ENCODE assay signal across 8 mouse cellular contexts in the genomic region with DNA sequence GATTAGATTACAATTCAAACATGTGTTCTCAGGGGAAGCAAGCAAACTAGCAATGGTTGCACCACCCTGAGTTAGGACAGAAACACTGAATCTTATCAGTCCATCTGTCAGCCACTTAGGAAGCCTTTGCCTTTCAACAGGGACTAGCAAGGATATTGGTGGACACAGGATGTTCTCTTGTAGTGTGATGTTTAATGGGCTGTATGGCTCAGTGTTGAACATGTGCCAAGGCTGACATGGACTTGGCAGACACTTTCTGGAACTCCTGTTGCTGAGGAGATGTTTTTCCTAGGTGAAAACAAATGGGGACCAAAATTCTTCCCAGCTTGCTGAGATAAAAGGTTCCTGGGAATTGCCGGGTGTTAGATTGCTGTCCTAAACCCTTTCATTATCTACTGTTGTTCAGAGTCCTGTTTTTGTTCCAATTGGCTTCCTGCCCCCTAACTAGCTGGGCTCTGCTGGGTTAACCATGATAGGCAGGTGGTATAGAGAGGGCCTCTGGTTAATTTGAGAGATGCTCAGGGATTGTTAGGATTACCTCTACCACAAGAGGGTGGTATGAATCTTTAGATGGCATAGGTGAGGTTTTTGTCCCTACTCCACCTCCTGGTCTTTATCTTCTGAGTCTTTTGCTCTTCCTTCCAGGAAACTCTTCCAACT.
DNase-seq lines count a peak whose midpoint lies in the region; ATAC-seq and TF ChIP-seq lines count a peak whose summit lies in the region.

No protein-coding gene starts in this region.

- peak; percentile 5 to 12 for DNase-seq in cerebellum, adult 2 months
- DNase-seq in cerebellum, adult 18-20 months = no peak
- DNase-seq in lung, embryonic 14.5 days = peak; percentile 61
- DNase-seq in lung, postnatal 4 days = no peak
- peak; percentile 8 for DNase-seq in embryonic facial prominence, embryonic 14.5 days (ENCODE audit: low spot score)
- DNase-seq in left cerebral cortex, postnatal 25 days (ENCODE audit: low spot score in 2 of 2) = peak; percentile 14 to 58
- no peak for DNase-seq in gastrocnemius, adult 18-20 months (ENCODE audit: low spot score)

- intact Hi-C loops in left cerebral cortex, postnatal 25 days (cut with DNase I) = loop anchor here (5.0 kb wide), 1 partner anchor 1991 kb away; no protein-coding TSS in a partner anchor

- H3K27ac ChIP-seq in cerebellum, adult 2 months (ENCODE audit: insufficient read depth, low read length) = no peak overlapping the region
- H3K27ac ChIP-seq in lung, embryonic 14.5 days (ENCODE audit: low read depth) = no peak overlapping the region
- no peak overlapping the region for H3K27ac ChIP-seq in embryonic facial prominence, embryonic 14.5 days (replicated peaks; ENCODE audit: low read depth, low read length)
- H3K27ac ChIP-seq in kidney, embryonic 16.5 days (ENCODE audit: low read length) = no peak overlapping the region

- H3K4me2 ChIP-seq in lung, embryonic 14.5 days = no peak overlapping the region
- no peak overlapping the region for H3K4me2 ChIP-seq in embryonic facial prominence, embryonic 14.5 days (ENCODE audit: low read depth, low read length)
- no peak overlapping the region for H3K4me2 ChIP-seq in kidney, embryonic 16.5 days (replicated peaks; ENCODE audit: low read depth, low read length)

- no peaks in the 10 kb centered on the region for H3K36me3 ChIP-seq in lung, embryonic 14.5 days (ENCODE audit: insufficient read depth)
- H3K36me3 ChIP-seq in embryonic facial prominence, embryonic 14.5 days (ENCODE audit: control insufficient read depth, insufficient read depth, low read length) = no peaks in the 10 kb centered on the region
- no peaks in the 10 kb centered on the region for H3K36me3 ChIP-seq in kidney, embryonic 16.5 days (ENCODE audit: insufficient read depth, low read length)

- 3% methylated on average over 1 of the region's 1 CpGs for WGBS in cerebellum, adult 2 months
- WGBS in lung, embryonic 14.5 days = 15% methylated on average over 1 of the region's 1 CpGs
- WGBS in embryonic facial prominence, embryonic 14.5 days = 28% methylated on average over 1 of the region's 1 CpGs
- 0% methylated on average over 1 of the region's 1 CpGs for WGBS in kidney, embryonic 16.5 days

- no peak for TF ChIP-seq POLR2A in cerebellum, adult 2 months (IDR thresholded peaks at IDR 0.05; ENCODE audit: borderline replicate concordance, insufficient read depth, low read length)

- no peak overlapping the region for H3K9ac ChIP-seq in lung, embryonic 14.5 days
- no peak overlapping the region for H3K9ac ChIP-seq in embryonic facial prominence, embryonic 14.5 days (ENCODE audit: low read depth, low read length)
- H3K9ac ChIP-seq in kidney, embryonic 16.5 days (replicated peaks; ENCODE audit: low read length) = no peak overlapping the region

- TF ChIP-seq CTCF in cerebellum, adult 2 months (IDR thresholded peaks at IDR 0.05; ENCODE audit: borderline replicate concordance, insufficient read depth, low read depth, low read length) = no peak
- TF ChIP-seq CTCF in lung, embryonic 14.5 days (IDR thresholded peaks at IDR 0.05; ENCODE audit: low read depth) = peak; percentile 40

- no peaks in the 10 kb centered on the region for H3K27me3 ChIP-seq in cerebellum, adult 2 months (ENCODE audit: control insufficient read depth, insufficient read depth, low read length)
- no peaks in the 10 kb centered on the region for H3K27me3 ChIP-seq in lung, embryonic 14.5 days (ENCODE audit: insufficient read depth, low read length)
- no peaks in the 10 kb centered on the region for H3K27me3 ChIP-seq in embryonic facial prominence, embryonic 14.5 days (replicated peaks; ENCODE audit: control insufficient read depth, insufficient read depth, low read length)
- H3K27me3 ChIP-seq in kidney, embryonic 16.5 days (ENCODE audit: insufficient read depth, low read length) = no peaks in the 10 kb centered on the region

- ATAC-seq in lung, embryonic 14.5 days (ENCODE audit: insufficient read depth) = peak; percentile 77; the same call in 1 of the 2 replicates
- no peak for ATAC-seq in embryonic facial prominence, embryonic 14.5 days (ENCODE audit: low read depth)
- no peak for ATAC-seq in kidney, embryonic 16.5 days (ENCODE audit: low FRiP score, low TSS enrichment)

- H3K4me1 ChIP-seq in cerebellum, adult 2 months (ENCODE audit: control insufficient read depth, insufficient read depth, low read length) = peaks cover 2% of the 10 kb centered on the region; the same call in 1 of the 2 replicates
- no peaks in the 10 kb centered on the region for H3K4me1 ChIP-seq in lung, embryonic 14.5 days (ENCODE audit: insufficient read depth)
- no peaks in the 10 kb centered on the region for H3K4me1 ChIP-seq in embryonic facial prominence, embryonic 14.5 days (ENCODE audit: control insufficient read depth, insufficient read depth, low read length)
- no peaks in the 10 kb centered on the region for H3K4me1 ChIP-seq in kidney, embryonic 16.5 days (ENCODE audit: insufficient read depth, low read length)

- no peak overlapping the region for H3K4me3 ChIP-seq in cerebellum, adult 2 months (replicated peaks; ENCODE audit: insufficient read depth, low read depth, low read length)
- no peak overlapping the region for H3K4me3 ChIP-seq in lung, embryonic 14.5 days (ENCODE audit: low read depth, low read length)
- no peak overlapping the region for H3K4me3 ChIP-seq in embryonic facial prominence, embryonic 14.5 days (ENCODE audit: low read depth, low read length)
- no peak overlapping the region for H3K4me3 ChIP-seq in kidney, embryonic 16.5 days (ENCODE audit: low read length)

- no peaks in the 10 kb centered on the region for H3K9me3 ChIP-seq in lung, embryonic 14.5 days (ENCODE audit: low read depth, low read length)
- H3K9me3 ChIP-seq in embryonic facial prominence, embryonic 14.5 days (ENCODE audit: control insufficient read depth, low read length) = no peaks in the 10 kb centered on the region
- H3K9me3 ChIP-seq in kidney, embryonic 16.5 days (ENCODE audit: low read length) = no peaks in the 10 kb centered on the region

Comparison
In these comparisons a context has a peak if more than half of its experiments do, and no peak if none do; other contexts are left out.
1. DNase-seq: peak in cerebellum, adult 2 months (2 of 2), lung, embryonic 14.5 days (single experiment), embryonic facial prominence, embryonic 14.5 days (single experiment) and left cerebral cortex, postnatal 25 days (2 of 2); none in cerebellum, adult 18-20 months (0 of 2), lung, postnatal 4 days (0 of 2) and gastrocnemius, adult 18-20 months (single experiment).